Mouse (Mus musculus): Measurements from ENCODE around the gene Arhgap15.
A peak's percentile ranks its signal among the peaks of the same experiment; 100 is the strongest.
"Not testable (repeated sequence)": the region's sequence is repeated elsewhere in the genome, so short reads cannot be mapped to it uniquely, and the experiment has no call there.

Arhgap15 gene

GRCm38 (mm10) chr2:43748287-43748983 is at the start of gene Arhgap15:
Arhgap15 (plus strand) TSS chr2:43748824.
- DNase-seq, result no peak

DNA sequence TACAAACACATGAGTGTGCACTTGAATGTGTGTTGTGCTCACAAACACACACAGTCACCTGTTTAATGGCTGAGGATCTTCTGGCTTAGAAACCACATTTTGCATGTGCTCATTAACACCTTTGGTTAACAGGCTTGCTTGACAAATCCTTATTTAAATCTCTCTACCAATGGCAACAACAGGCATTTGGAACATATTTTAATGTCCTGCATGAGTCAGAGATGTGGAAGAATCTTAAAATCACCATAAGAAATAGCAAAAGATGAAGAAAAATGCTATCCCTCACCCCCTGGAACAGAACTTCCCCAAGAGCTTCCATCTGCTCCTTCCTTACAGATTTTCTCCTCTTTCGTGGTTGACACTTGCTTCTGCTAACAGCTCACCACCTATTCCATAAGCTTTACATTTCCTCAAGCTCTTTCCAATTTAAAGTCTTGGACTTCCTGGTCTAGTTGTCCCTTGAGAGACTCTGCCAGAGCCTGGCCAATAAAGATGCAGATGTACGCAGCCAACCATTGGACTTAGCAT is 35.9 kb upstream of the Arhgap15 start:
- no peak for DNase-seq

GRCm38 (mm10) chr2:43722446-43723103 is 26.0 kb upstream of the Arhgap15 start:
- DNase-seq, result peak; percentile 72

- DNase-seq, result no peak
Observed at GRCm38 (mm10) chr2:43723104-43723541, 25.5 kb upstream of the Arhgap15 start.

DNA sequence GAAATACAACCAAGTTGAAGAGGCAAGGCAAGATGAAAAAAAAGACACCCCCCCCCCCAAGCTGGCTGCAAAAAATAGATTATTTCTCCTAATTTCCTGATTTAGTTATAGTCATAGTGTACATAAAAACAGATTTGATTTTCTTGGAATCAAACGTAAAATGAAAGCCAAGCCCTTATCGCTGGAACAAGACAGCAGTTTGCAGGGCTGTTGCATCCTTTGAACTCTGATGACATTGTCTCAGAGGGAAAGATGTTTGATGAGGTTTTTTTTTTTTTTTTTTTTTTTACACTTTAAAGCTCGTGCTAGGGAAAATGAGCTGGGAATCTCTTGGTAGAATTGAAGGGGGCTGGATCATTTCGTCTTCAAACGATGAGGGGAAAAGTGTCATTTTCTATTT is 21.4 kb upstream of the Arhgap15 start:
- no peak for DNase-seq

- DNase-seq, result no peak
Observed at GRCm38 (mm10) chr2:43727693-43728092, 20.9 kb upstream of the Arhgap15 start.

DNA sequence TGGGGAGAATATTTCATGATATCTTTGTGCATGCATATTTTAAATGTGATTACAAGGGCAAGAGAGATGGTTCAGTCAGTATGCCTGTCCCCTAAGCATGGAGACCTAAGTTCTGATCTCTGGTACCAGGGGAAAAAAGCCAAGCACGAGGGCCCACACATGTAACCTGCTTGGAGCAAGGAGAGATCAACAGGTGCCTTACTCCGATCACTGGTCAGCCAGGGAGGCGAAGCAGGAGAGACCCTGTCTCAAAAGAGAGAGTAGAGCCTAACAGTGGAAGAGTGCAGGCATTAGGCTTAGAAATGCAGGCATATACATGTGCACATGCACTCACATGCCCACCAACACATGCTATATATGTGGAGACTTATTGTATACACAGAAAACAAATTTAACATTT is 19.8 kb upstream of the Arhgap15 start:
- DNase-seq, result no peak

- no peak for DNase-seq
Observed at GRCm38 (mm10) chr2:43732396-43732795, 16.2 kb upstream of the Arhgap15 start.

GRCm38 (mm10) chr2:43735071-43735470 is 13.6 kb upstream of the Arhgap15 start:
- DNase-seq, result not testable (repeated sequence)

- DNase-seq, result no peak
Observed at GRCm38 (mm10) chr2:43737546-43737945, 11.1 kb upstream of the Arhgap15 start.

DNA sequence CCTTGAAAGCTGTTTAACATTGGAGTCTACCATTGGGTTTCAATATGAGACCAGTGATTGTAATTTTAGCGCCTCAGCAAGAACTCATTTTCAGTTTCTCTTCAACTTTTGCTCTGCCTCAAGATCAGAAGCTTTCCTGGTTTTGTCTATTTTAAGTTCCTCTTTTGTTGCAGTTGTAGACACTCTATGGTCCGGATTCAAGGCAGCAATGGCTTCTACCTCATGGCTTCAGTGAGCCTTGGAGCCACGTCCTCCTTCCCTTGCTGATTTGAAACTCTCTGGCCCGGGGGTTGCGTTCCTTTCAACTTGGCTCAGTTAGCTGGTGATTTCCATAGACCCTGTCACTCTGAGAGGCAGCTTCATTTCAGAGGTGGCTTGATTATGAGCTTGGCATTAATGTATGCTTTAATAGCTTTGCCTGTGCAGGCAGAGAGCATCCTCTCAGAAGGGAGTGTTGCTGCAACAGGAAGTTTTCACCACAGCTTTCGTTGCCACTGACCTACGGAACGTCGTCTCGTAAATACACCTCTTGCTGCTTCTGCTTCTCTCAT is 10.0 kb upstream of the Arhgap15 start:
- DNase-seq, result no peak

- no peak for DNase-seq
Observed at GRCm38 (mm10) chr2:43739190-43739818, 9.3 kb upstream of the Arhgap15 start.

- no peak for DNase-seq
Observed at GRCm38 (mm10) chr2:43749321-43749720, 697 bp downstream of the Arhgap15 start.

DNA sequence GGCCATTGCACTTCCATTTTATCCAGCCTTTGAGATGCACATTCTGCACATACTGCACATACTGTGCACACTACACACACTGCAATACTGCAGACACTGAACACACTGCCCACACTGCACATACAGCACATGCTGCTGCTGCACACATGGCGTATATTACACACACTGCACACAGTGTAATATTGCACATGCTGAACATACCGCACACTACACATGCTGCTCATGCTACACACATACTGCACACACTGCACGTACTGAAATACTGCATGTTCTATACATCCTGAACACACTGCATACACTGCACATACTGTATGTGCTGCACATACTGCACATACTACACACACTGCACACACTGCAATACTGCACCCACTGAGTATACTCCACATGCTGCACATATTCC is 7.3 kb downstream of the Arhgap15 start:
- DNase-seq, result no peak

GRCm38 (mm10) chr2:43756626-43757025 is 8.0 kb downstream of the Arhgap15 start:
- DNase-seq, result no peak

DNA sequence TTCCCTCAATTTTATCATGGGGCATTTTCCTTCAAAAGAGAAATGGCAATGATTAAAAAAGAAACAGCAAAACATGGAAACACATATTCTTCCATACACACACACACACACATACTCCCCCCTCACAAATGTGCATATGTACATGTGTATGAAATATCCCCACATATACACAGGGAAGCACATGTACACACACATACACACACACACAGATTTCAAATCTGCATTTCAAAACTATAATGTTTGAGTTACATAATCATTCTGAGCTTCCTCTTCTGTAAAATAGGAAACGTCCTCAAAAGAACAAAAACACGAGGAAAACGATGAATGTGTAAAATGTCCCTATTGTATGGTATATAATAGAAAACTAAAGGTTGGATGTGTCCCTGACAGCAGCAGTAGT is 13.1 kb downstream of the Arhgap15 start:
- no peak for DNase-seq

DNA sequence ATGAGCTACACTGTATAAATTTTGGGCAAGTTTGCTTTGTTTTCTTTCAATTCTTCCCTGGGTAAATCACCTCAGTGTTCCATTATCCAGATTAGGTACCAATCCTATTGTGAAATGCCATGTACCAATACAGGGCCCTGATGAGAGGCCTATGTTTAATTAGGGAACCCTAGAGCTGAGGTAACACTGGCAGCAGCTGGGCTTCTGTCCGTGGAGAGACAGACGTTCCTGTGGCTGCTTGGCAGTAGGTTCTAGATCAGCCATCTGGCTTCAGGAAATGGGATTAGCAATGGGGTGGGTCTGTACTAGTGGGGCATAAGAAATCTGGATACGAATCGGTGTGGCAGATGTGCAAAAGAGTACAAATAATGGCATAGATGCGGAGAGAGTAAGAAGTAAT is 14.7 kb downstream of the Arhgap15 start:
- no peak for DNase-seq

- DNase-seq, result no peak
Observed at GRCm38 (mm10) chr2:43764456-43764855, 15.8 kb downstream of the Arhgap15 start.

DNA sequence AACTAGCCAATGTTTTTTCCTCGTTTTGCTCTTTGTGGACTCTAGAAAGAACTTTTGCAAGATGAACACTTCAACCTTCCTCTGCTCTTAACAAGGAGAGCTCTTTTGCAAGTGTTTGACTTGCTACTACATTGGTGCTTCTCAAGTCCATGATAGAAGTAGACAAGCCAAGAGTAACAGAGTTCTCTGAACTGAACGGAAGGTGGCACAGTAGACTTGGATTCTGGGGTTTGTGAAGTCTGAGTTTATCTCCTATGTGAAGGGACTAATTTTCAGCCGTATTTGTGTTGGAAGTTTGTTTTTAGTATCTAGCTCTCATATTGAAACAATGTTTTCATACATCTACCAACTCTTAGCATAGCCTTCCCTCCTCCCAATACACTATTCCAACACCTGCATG is 17.6 kb downstream of the Arhgap15 start:
- no peak for DNase-seq

GRCm38 (mm10) chr2:43769850-43770570 is 21.4 kb downstream of the Arhgap15 start:
- DNase-seq, result no peak

- DNase-seq, result peak; percentile 30
Observed at GRCm38 (mm10) chr2:43772640-43773039, 24.0 kb downstream of the Arhgap15 start.

DNA sequence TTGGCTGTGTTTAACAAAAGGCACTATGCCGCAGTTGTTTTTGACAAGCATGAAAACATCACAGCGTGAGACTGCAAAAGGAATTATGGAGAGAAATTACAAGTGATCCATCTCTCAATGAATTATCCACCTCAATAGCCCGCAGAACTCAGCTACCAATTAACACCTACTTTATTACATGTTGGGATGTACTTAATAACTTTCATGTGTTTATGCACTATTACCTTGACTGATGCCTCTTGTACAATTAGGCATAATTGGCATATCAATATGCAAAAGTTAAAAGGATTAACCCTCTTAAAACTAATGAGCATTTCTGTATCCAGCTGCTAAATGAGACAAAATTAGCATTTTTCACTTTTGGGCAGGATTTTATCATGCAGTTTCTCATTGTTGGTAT is 33.5 kb downstream of the Arhgap15 start:
- DNase-seq, result no peak

All from lung, postnatal 14 days (tissue).